In the genomic region with DNA sequence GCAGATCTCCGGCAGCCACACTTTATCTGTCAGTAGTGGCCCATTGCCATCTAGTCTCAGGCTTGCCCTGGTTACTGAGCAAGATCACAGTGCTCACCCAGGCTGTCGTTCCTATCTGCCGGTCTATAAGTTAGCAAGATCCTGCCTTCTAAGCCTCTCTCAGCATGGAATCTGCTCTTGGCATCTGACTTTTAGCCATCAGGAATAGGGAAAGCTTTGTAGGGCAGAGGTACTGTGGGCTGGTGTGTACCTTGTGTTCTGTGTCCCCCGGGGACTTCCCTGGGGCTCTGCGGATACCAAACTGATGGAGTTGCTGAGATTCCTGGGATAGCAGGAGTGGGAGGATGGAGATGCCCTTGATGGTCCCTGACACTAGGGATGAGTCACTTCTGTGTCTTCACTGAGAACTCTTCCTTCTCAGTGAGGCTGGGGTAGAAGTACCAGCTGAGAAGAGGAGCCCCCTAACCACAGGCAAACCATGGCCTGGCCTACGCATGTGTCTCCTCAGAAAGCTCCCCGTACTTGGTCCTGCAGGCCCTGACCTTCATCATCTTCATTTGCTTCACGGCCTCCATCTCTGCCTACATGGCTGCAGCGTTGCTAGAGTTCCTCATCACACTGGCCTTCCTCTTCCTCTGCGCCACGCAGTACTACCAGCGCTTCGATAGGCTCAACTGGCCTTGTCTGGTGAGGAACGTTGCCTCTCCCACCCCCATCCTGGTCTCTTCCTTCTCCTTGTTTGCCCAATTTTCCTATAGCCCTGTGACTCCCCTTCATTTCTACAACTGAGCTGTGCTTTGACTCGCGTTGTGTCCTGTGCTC, we compare ENCODE assay signal across 28 mouse cellular contexts. TPM values are rescaled to one million over a fixed set of nuclear protein-coding genes. Genes with fewer than 3 reads are reported as not detected.
A peak's percentile ranks its signal among the peaks of the same experiment; 100 is the strongest.
DNase-seq lines count a peak whose midpoint lies in the region; ATAC-seq and TF ChIP-seq lines count a peak whose summit lies in the region.
"Had no signal": no experiment of that assay in that cellular context is flagged by ENCODE, and none has a peak within 500 bp of the region (broad histone marks: within the 10 kb centered on the region; RNA-seq: fewer than 3 reads in every experiment).

No protein-coding gene starts in this region.

- H3K27me3 ChIP-seq in heart, adult 2 months (ENCODE audit: control insufficient read depth, insufficient read depth, low read length), result no peaks in the 10 kb centered on the region
- H3K27me3 ChIP-seq in heart, embryonic 16.5 days (ENCODE audit: control insufficient read depth, insufficient read depth, low read length), result no peaks in the 10 kb centered on the region
- H3K27me3 ChIP-seq: limb, embryonic 12.5 days; midbrain, embryonic 12.5 days; neural tube, embryonic 12.5 days had no signal

- no peaks in the 10 kb centered on the region for H3K9me3 ChIP-seq in heart, embryonic 16.5 days (replicated peaks; ENCODE audit: control insufficient read depth, low read length)
- H3K9me3 ChIP-seq: limb, embryonic 12.5 days; midbrain, embryonic 12.5 days; neural tube, embryonic 12.5 days had no signal

- DNase-seq in heart, adult 2 months, result no peak
- DNase-seq in heart, adult 9 months (ENCODE audit: low spot score in 2 of 2), result no peak
- DNase-seq in layer of hippocampus, adult 2 months (ENCODE audit: low spot score in 2 of 2), result no peak
- no peak for DNase-seq in layer of hippocampus, adult 11-12 months (ENCODE audit: low spot score)
- DNase-seq in frontal cortex, postnatal 25 days (ENCODE audit: low spot score in 2 of 2), result no peak
- DNase-seq: adrenal gland, postnatal 36 days; cerebellum, adult 18-20 months; cerebellum, postnatal 25 days; kidney, adult 2 months; kidney, postnatal 10 days; lung, postnatal 10 days; thymus, postnatal 25 days had no signal

- 0 out of 2 replicates have a peak, but pooled peaks have one; percentile 5 for ATAC-seq in heart, embryonic 16.5 days (replicated peaks; ENCODE audit: extremely low read depth, insufficient read depth, low FRiP score)
- ATAC-seq: forebrain, embryonic 14.5 days; inflammation-experienced regulatory T-cells, adult 6 months had no signal

- WGBS in heart, adult 2 months, result 56% methylated on average over 16 of the region's 16 CpGs
- WGBS in heart, embryonic 16.5 days, result 68% methylated on average over 16 of the region's 16 CpGs
- WGBS in olfactory bulb, adult 2 months, result 81% methylated on average over 16 of the region's 16 CpGs

- peak; percentile 64; the same call in 1 of the 2 replicates for TF ChIP-seq POLR2A in heart, adult 2 months (IDR thresholded peaks at IDR 0.05; ENCODE audit: insufficient read depth, low read depth, low read length)
- TF ChIP-seq POLR2A in olfactory bulb, adult 2 months (IDR thresholded peaks at IDR 0.05; ENCODE audit: insufficient read depth, low read depth, low read length), result no peak

- no peak overlapping the region for H3K4me3 ChIP-seq in heart, adult 2 months
- H3K4me3 ChIP-seq in layer of hippocampus, adult 2 months, result peak overlapping the region; percentile 51
- H3K4me3 ChIP-seq in heart, embryonic 16.5 days (ENCODE audit: low read length), result no peak overlapping the region
- H3K4me3 ChIP-seq in olfactory bulb, adult 2 months (ENCODE audit: insufficient read depth, low read depth, low read length), result peak overlapping the region; percentile 9
- H3K4me3 ChIP-seq: erythroblast, embryonic 14.5 days; midbrain, embryonic 12.5 days; neural tube, embryonic 12.5 days had no signal

- H3K36me3 ChIP-seq in heart, adult 2 months (ENCODE audit: control insufficient read depth, insufficient read depth, low read length), result no peaks in the 10 kb centered on the region
- peaks cover 4% of the 10 kb centered on the region; the same call in 1 of the 2 replicates for H3K36me3 ChIP-seq in heart, embryonic 16.5 days (ENCODE audit: control insufficient read depth, insufficient read depth)
- H3K36me3 ChIP-seq: limb, embryonic 12.5 days; midbrain, embryonic 12.5 days; neural tube, embryonic 12.5 days had no signal

- TF ChIP-seq CTCF in heart, adult 2 months (IDR thresholded peaks at IDR 0.05), result no peak
- TF ChIP-seq CTCF in layer of hippocampus, adult 2 months (conservative IDR thresholded peaks at IDR 0.05), result no peak
- no peak for TF ChIP-seq CTCF in olfactory bulb, adult 2 months (IDR thresholded peaks at IDR 0.05; ENCODE audit: insufficient read depth, low read depth, low read length)

- H3K4me2 ChIP-seq in heart, embryonic 16.5 days (ENCODE audit: low read depth, low read length), result no peak overlapping the region
- H3K4me2 ChIP-seq: midbrain, embryonic 12.5 days had no signal

- TF ChIP-seq EP300 in heart, adult 2 months (IDR thresholded peaks at IDR 0.05; ENCODE audit: insufficient read depth, low read depth, low read length), result peak; percentile 82; the same call in 1 of the 2 replicates

- H3K79me2 ChIP-seq in heart, adult 2 months (replicated peaks; ENCODE audit: control insufficient read depth, insufficient read depth, low read length), result no peaks in the 10 kb centered on the region

- no peak overlapping the region for H3K9ac ChIP-seq in heart, adult 2 months (ENCODE audit: low read depth, low read length)
- H3K9ac ChIP-seq in heart, embryonic 16.5 days (ENCODE audit: low read length), result no peak overlapping the region

- no peaks in the 10 kb centered on the region for H3K4me1 ChIP-seq in heart, adult 2 months (ENCODE audit: control insufficient read depth, insufficient read depth, low read length)
- H3K4me1 ChIP-seq in heart, embryonic 16.5 days (ENCODE audit: control insufficient read depth, insufficient read depth, low read length), result peaks cover 3% of the 10 kb centered on the region; the same call in 1 of the 2 replicates
- H3K4me1 ChIP-seq in olfactory bulb, adult 2 months (ENCODE audit: control insufficient read depth, insufficient read depth, low read length), result peaks cover 18% of the 10 kb centered on the region

- intact Hi-C loops in heart, adult 2 months (cut with DNase I), result loop anchor here (2.0 kb wide), 2 partner anchors 77 to 95 kb away; partner anchors contain the start of gene Ngdn

- H3K27ac ChIP-seq in heart, adult 2 months, result no peak overlapping the region
- peak overlapping the region; percentile 80 for H3K27ac ChIP-seq in layer of hippocampus, adult 2 months
- H3K27ac ChIP-seq in heart, embryonic 16.5 days (ENCODE audit: low read length), result 0 out of 2 replicates have a peak overlapping the region, but pooled peaks have one; percentile 16
- H3K27ac ChIP-seq in olfactory bulb, adult 2 months (ENCODE audit: insufficient read depth, low read depth, low read length), result no peak overlapping the region
- H3K27ac ChIP-seq: midbrain, embryonic 12.5 days; neural tube, embryonic 12.5 days had no signal

RNA-seq across cellular contexts. Expression of gene Cmtm5, which starts 1.5 kb away (rescaled TPM):
- total RNA-seq in heart, adult 2 months (2021), result under 1 TPM in 1 of 2 experiments, not detected in 1; 0.30 TPM
- polyA plus RNA-seq in heart, adult 2 months (2012; rRNA removed), result 1.8 and 2.9 TPM in 2 replicates
- 10 to 100 TPM; 66.9 to 78.4 TPM for total RNA-seq in layer of hippocampus, adult 2 months (2021)
- polyA plus RNA-seq in heart, embryonic 16.5 days (2015; fragmentation: Nextera tagmentation; extraction: Ambion mirVana), result 0.86 and 1.3 TPM in 2 replicates
- not detected in 2 replicates for polyA plus RNA-seq in olfactory bulb, adult 2 months (2012; ENCODE audit: insufficient read depth, insufficient read length, low replicate concordance, missing spikeins)
- total RNA-seq: CH12.LX; hematopoietic stem cell, adult 5-6 weeks; megakaryocyte progenitor cell, adult 5-6 weeks; monocyte, adult 5-6 weeks had no signal
- polyA plus RNA-seq: erythroblast, embryonic 14.5 days; inflammation-experienced regulatory T-cells, adult 6 months; testis, adult 2 months had no signal

RNA-seq across cellular contexts. Expression of gene Il25, which starts 5.1 kb away (rescaled TPM):
- total RNA-seq in heart, adult 2 months (2021), result not detected
- not detected in 2 replicates for polyA plus RNA-seq in heart, adult 2 months (2012; rRNA removed)
- total RNA-seq in layer of hippocampus, adult 2 months (2021), result not detected
- not detected in 2 replicates for polyA plus RNA-seq in heart, embryonic 16.5 days (2015; fragmentation: Nextera tagmentation; extraction: Ambion mirVana)
- not detected in 2 replicates for polyA plus RNA-seq in olfactory bulb, adult 2 months (2012; ENCODE audit: insufficient read depth, insufficient read length, low replicate concordance, missing spikeins)
- total RNA-seq: adrenal gland, postnatal 36 days; CH12.LX; gastrocnemius, adult 18-20 months; gastrocnemius, postnatal 4 days; hematopoietic stem cell, adult 5-6 weeks; megakaryocyte progenitor cell, adult 5-6 weeks; monocyte, adult 5-6 weeks had no signal
- polyA plus RNA-seq: erythroblast, embryonic 14.5 days; inflammation-experienced regulatory T-cells, adult 6 months; kidney, adult 2 months; limb, embryonic 12.5 days; liver, embryonic 16.5 days; midbrain, embryonic 12.5 days; testis, adult 2 months had no signal

RNA-seq across cellular contexts. Expression of gene Efs, which starts 11.6 kb away (rescaled TPM):
- total RNA-seq in heart, adult 2 months (2021), result 1 to 10 TPM; 1.9 to 3.0 TPM
- polyA plus RNA-seq in heart, adult 2 months (2012; rRNA removed), result 5.1 and 5.4 TPM in 2 replicates
- total RNA-seq in layer of hippocampus, adult 2 months (2021), result 10 to 100 TPM; 10.6 to 11.2 TPM
- 13.4 and 14.4 TPM in 2 replicates for polyA plus RNA-seq in heart, embryonic 16.5 days (2015; fragmentation: Nextera tagmentation; extraction: Ambion mirVana)
- polyA plus RNA-seq in olfactory bulb, adult 2 months (2012; ENCODE audit: insufficient read depth, insufficient read length, low replicate concordance, missing spikeins), result not detected in 2 replicates
- total RNA-seq: CH12.LX; hematopoietic stem cell, adult 5-6 weeks; megakaryocyte progenitor cell, adult 5-6 weeks; monocyte, adult 5-6 weeks had no signal
- polyA plus RNA-seq: erythroblast, embryonic 14.5 days; inflammation-experienced regulatory T-cells, adult 6 months had no signal

RNA-seq across cellular contexts. Expression of gene Slc22a17, which starts 24.6 kb away (rescaled TPM):
- 1 to 10 TPM; 1.7 to 2.3 TPM for total RNA-seq in heart, adult 2 months (2021)
- 13.0 and 13.8 TPM in 2 replicates for polyA plus RNA-seq in heart, adult 2 months (2012; rRNA removed)
- 100 to 1,000 TPM; 666 to 700 TPM for total RNA-seq in layer of hippocampus, adult 2 months (2021)
- 27.2 and 31.9 TPM in 2 replicates for polyA plus RNA-seq in heart, embryonic 16.5 days (2015; fragmentation: Nextera tagmentation; extraction: Ambion mirVana)
- 220 TPM in 1 of 2 replicates, not detected in the other for polyA plus RNA-seq in olfactory bulb, adult 2 months (2012; ENCODE audit: insufficient read depth, insufficient read length, low replicate concordance, missing spikeins)

RNA-seq across cellular contexts. Expression of gene Myh6, which starts 29.2 kb away (rescaled TPM):
- total RNA-seq in heart, adult 2 months (2021), result over 10,000 TPM; 19,033 to 21,149 TPM
- 6,249 and 7,266 TPM in 2 replicates for polyA plus RNA-seq in heart, adult 2 months (2012; rRNA removed)
- 1 to 10 TPM; 2.5 to 3.0 TPM for total RNA-seq in layer of hippocampus, adult 2 months (2021)
- polyA plus RNA-seq in heart, embryonic 16.5 days (2015; fragmentation: Nextera tagmentation; extraction: Ambion mirVana), result 2,302 and 2,585 TPM in 2 replicates
- not detected in 2 replicates for polyA plus RNA-seq in olfactory bulb, adult 2 months (2012; ENCODE audit: insufficient read depth, insufficient read length, low replicate concordance, missing spikeins)
- total RNA-seq: adrenal gland, postnatal 36 days; hematopoietic stem cell, adult 5-6 weeks; megakaryocyte progenitor cell, adult 5-6 weeks; monocyte, adult 5-6 weeks had no signal
- polyA plus RNA-seq: erythroblast, embryonic 14.5 days; inflammation-experienced regulatory T-cells, adult 6 months had no signal

Comparison
In these comparisons a context has a peak if more than half of its experiments do, and no peak if none do; other contexts are left out.
1. H3K27ac ChIP-seq: peak in layer of hippocampus, adult 2 months (single experiment) and heart, embryonic 16.5 days (single experiment); none in heart, adult 2 months (single experiment) and olfactory bulb, adult 2 months (single experiment).
2. H3K4me3 ChIP-seq: peak in layer of hippocampus, adult 2 months (single experiment) and olfactory bulb, adult 2 months (single experiment); none in heart, adult 2 months (single experiment) and heart, embryonic 16.5 days (single experiment).